Mouse (Mus musculus): ENCODE results near the gene Gm10277. TPM values are rescaled to one million over a fixed set of nuclear protein-coding genes. Genes with fewer than 3 reads are reported as not detected.

Gm10277 gene
- polyA plus RNA-seq, 1 experiment from 2014 or later = 2.0 TPM

Other genes with a start within 250 kb of the Gm10277 start
- 23.2 and 23.7 TPM in 2 replicates for gene Taok1, start 179.9 kb downstream of the Gm10277 start, polyA plus RNA-seq (2015; fragmentation: Nextera tagmentation; extraction: Ambion mirVana)
- 4.2 and 4.6 TPM in 2 replicates for gene Nufip2, start 101.6 kb downstream of the Gm10277 start, polyA plus RNA-seq (2015; fragmentation: Nextera tagmentation; extraction: Ambion mirVana)
- gene Cryba1, start 62.5 kb downstream of the Gm10277 start, polyA plus RNA-seq (2015; fragmentation: Nextera tagmentation; extraction: Ambion mirVana) = 1.2 and 1.6 TPM in 2 replicates
- gene Myo18a, start 24.5 kb downstream of the Gm10277 start, polyA plus RNA-seq (2015; fragmentation: Nextera tagmentation; extraction: Ambion mirVana) = 45.4 and 54.0 TPM in 2 replicates
- 4.2 and 6.6 TPM in 2 replicates for gene Pipox, start 106.3 kb upstream of the Gm10277 start, polyA plus RNA-seq (2015; fragmentation: Nextera tagmentation; extraction: Ambion mirVana)
- gene Sez6, start 143.1 kb upstream of the Gm10277 start, polyA plus RNA-seq (2015; fragmentation: Nextera tagmentation; extraction: Ambion mirVana) = 112 and 121 TPM in 2 replicates
- 18.9 and 21.2 TPM in 2 replicates for gene Phf12, start 195.0 kb upstream of the Gm10277 start, polyA plus RNA-seq (2015; fragmentation: Nextera tagmentation; extraction: Ambion mirVana)
- gene Dhrs13, start 244.5 kb upstream of the Gm10277 start, polyA plus RNA-seq (2015; fragmentation: Nextera tagmentation; extraction: Ambion mirVana) = 37.1 and 39.3 TPM in 2 replicates